Comparison of ENCODE assay signal across 9 mouse cellular contexts in genomic region chr9:24943830-24944229, GRCm38 (mm10).
DNase-seq lines count a peak whose midpoint lies in the region; ATAC-seq lines count a peak whose summit lies in the region.
"Had no signal": no experiment of that assay in that cellular context is flagged by ENCODE, and none has a peak within 500 bp of the region (broad histone marks: within the 10 kb centered on the region; RNA-seq: fewer than 3 reads in every experiment).

No protein-coding gene starts in this region.

- no peaks in the 10 kb centered on the region for H3K36me3 ChIP-seq in midbrain, embryonic 13.5 days
- no peaks in the 10 kb centered on the region for H3K36me3 ChIP-seq in midbrain, embryonic 16.5 days (ENCODE audit: control insufficient read depth, insufficient read depth, low read length)
- no peaks in the 10 kb centered on the region for H3K36me3 ChIP-seq in hindbrain, embryonic 14.5 days (replicated peaks; ENCODE audit: control insufficient read depth, insufficient read depth)
- H3K36me3 ChIP-seq in forebrain, embryonic 15.5 days, result no peaks in the 10 kb centered on the region

- no peak overlapping the region for H3K4me3 ChIP-seq in midbrain, embryonic 13.5 days (replicated peaks)
- H3K4me3 ChIP-seq in midbrain, embryonic 16.5 days (ENCODE audit: low read depth, low read length), result no peak overlapping the region
- no peak overlapping the region for H3K4me3 ChIP-seq in hindbrain, embryonic 14.5 days (replicated peaks; ENCODE audit: low read length)
- no peak overlapping the region for H3K4me3 ChIP-seq in forebrain, embryonic 15.5 days

- H3K4me1 ChIP-seq in midbrain, embryonic 13.5 days (replicated peaks), result no peaks in the 10 kb centered on the region
- no peaks in the 10 kb centered on the region for H3K4me1 ChIP-seq in midbrain, embryonic 16.5 days (ENCODE audit: control insufficient read depth, insufficient read depth, low read length)
- no peaks in the 10 kb centered on the region for H3K4me1 ChIP-seq in hindbrain, embryonic 14.5 days (replicated peaks; ENCODE audit: control insufficient read depth, insufficient read depth, low read length)
- H3K4me1 ChIP-seq in forebrain, embryonic 15.5 days, result no peaks in the 10 kb centered on the region

- H3K27me3 ChIP-seq in midbrain, embryonic 13.5 days, result no peaks in the 10 kb centered on the region
- H3K27me3 ChIP-seq in midbrain, embryonic 16.5 days (ENCODE audit: control insufficient read depth, insufficient read depth, low read depth, low read length), result no peaks in the 10 kb centered on the region
- H3K27me3 ChIP-seq in hindbrain, embryonic 14.5 days (ENCODE audit: control insufficient read depth, insufficient read depth, low read length), result no peaks in the 10 kb centered on the region
- no peaks in the 10 kb centered on the region for H3K27me3 ChIP-seq in forebrain, embryonic 15.5 days

- WGBS in midbrain, embryonic 13.5 days, result 12% methylated on average over 6 of the region's 6 CpGs
- WGBS in midbrain, embryonic 16.5 days, result 13% methylated on average over 6 of the region's 6 CpGs
- WGBS in hindbrain, embryonic 14.5 days, result 10% methylated on average over 6 of the region's 6 CpGs
- 16% methylated on average over 6 of the region's 6 CpGs for WGBS in forebrain, embryonic 15.5 days

- no peaks in the 10 kb centered on the region for H3K9me3 ChIP-seq in midbrain, embryonic 13.5 days
- H3K9me3 ChIP-seq in midbrain, embryonic 16.5 days (replicated peaks; ENCODE audit: control insufficient read depth, low read length, poor library complexity, severe bottlenecking), result no peaks in the 10 kb centered on the region
- H3K9me3 ChIP-seq in hindbrain, embryonic 14.5 days (ENCODE audit: control insufficient read depth, low read length), result no peaks in the 10 kb centered on the region
- H3K9me3 ChIP-seq in forebrain, embryonic 15.5 days, result no peaks in the 10 kb centered on the region

- 0 out of 2 replicates have a peak, but pooled peaks have one; percentile 17 for ATAC-seq in midbrain, embryonic 13.5 days
- no peak for ATAC-seq in midbrain, embryonic 16.5 days
- ATAC-seq in hindbrain, embryonic 14.5 days (ENCODE audit: low FRiP score), result peak; percentile 65
- no peak for ATAC-seq in forebrain, embryonic 15.5 days (replicated peaks)

- H3K4me2 ChIP-seq in midbrain, embryonic 13.5 days (replicated peaks), result no peak overlapping the region
- no peak overlapping the region for H3K4me2 ChIP-seq in midbrain, embryonic 16.5 days (ENCODE audit: low read length)
- H3K4me2 ChIP-seq in hindbrain, embryonic 14.5 days (replicated peaks), result no peak overlapping the region
- no peak overlapping the region for H3K4me2 ChIP-seq in forebrain, embryonic 15.5 days (replicated peaks)
- H3K4me2 ChIP-seq: liver, embryonic 11.5 days had no signal

- H3K27ac ChIP-seq in midbrain, embryonic 13.5 days, result no peak overlapping the region
- no peak overlapping the region for H3K27ac ChIP-seq in midbrain, embryonic 16.5 days (ENCODE audit: low read length)
- H3K27ac ChIP-seq in hindbrain, embryonic 14.5 days, result no peak overlapping the region
- no peak overlapping the region for H3K27ac ChIP-seq in forebrain, embryonic 15.5 days (replicated peaks)

- DNase-seq in embryo, embryonic 10 days (ENCODE audit: low spot score), result peak; percentile 64
- DNase-seq in embryo, embryonic 9.5 days (ENCODE audit: extremely low spot score), result no peak
- peak; percentile 46 for DNase-seq in hindbrain, embryonic 14.5 days (ENCODE audit: low spot score)
- peak; percentile 38 for DNase-seq in yolk sac, embryonic 10.5 days (ENCODE audit: low spot score)
- no peak for DNase-seq in urinary bladder, postnatal 25 days (ENCODE audit: low spot score)

- no peak overlapping the region for H3K9ac ChIP-seq in midbrain, embryonic 13.5 days (replicated peaks)
- H3K9ac ChIP-seq in midbrain, embryonic 16.5 days (ENCODE audit: low read depth, low read length), result no peak overlapping the region
- no peak overlapping the region for H3K9ac ChIP-seq in hindbrain, embryonic 14.5 days
- H3K9ac ChIP-seq in forebrain, embryonic 15.5 days (replicated peaks), result no peak overlapping the region

Comparison
In these comparisons a context has a peak if more than half of its experiments do, and no peak if none do; other contexts are left out.
1. DNase-seq: peak in embryo, embryonic 10 days (single experiment), hindbrain, embryonic 14.5 days (single experiment) and yolk sac, embryonic 10.5 days (single experiment); none in embryo, embryonic 9.5 days (single experiment) and urinary bladder, postnatal 25 days (single experiment).
2. ATAC-seq: peak in midbrain, embryonic 13.5 days (single experiment) and hindbrain, embryonic 14.5 days (single experiment); none in midbrain, embryonic 16.5 days (single experiment) and forebrain, embryonic 15.5 days (single experiment).